Mouse (Mus musculus) 3134 (cell line): ENCODE measurements at regions not wholly inside any gene's neighbourhood (a gene's known extent, or its start where the extent isn't known, plus 50 kb on each side); places are given as distances from the start of the nearest gene placed in this dataset.

Source experiments
- DNase-seq: peaks from one replicate; pipeline ENCODE4 v3.0.0-alpha.2; 2011; ENCODE audit warnings: low spot score; ENCODE audit not compliant: insufficient read length; ENCODE audit errors: extremely low read depth

DNA sequence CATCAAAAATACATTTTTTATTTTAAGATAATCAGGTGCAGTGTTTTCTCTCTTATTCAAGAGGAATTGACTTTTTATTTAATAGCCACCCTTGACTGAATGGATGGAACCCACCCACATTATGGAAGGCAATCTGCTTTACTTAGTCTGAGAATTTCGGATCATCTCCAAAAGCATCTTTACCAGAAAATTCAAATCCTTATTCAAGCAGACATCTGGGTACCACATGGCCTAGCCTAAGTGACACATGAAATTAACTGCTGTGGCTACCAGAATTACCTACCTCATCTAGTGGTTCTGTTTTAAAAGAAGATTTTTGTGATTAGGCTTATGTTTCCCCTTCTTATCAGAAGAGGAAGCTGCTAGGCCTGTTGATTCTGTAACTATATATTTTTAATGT is 178.9 kb upstream of the Tars start:
- DNase-seq, result no peak

DNA sequence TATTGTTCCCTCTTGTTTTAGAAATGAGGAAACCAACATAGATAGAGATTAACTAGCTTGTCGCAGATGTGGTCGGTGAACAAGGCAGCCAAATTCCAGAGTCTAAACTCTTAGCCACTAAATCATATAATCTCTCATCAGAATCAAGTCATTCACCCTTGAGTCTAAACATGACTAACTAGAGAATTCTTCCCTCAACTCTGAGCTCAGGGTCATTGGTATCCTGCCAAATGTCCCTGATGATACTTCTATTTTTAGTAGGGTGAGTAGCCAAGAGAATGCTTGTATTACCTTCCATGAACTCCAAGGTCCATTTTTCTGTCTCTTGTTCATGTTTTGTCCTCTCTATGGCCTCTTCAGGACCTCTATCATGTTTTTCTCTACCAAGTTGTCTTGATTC is 174.9 kb upstream of the Tars start:
- no peak for DNase-seq

DNA sequence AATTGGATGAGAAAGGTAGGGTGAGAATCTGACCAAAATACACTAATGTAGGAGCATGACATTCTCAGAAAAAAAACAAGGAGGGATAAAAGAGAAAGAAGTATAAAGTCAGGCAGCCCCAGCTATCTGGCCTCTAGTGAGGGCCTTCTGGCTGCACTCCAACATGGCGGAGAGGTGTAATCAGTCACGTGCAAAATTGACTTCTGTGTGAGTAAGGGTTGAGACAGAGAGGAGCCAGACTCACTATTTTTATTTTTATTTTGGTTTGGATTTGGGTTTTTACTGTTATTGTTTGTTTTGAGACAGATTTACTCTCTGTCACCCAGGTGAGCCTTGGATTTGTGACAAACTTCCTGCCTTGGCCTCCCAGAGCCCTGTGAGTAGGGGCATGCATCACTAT is 174.0 kb upstream of the Tars start:
- DNase-seq, result no peak

DNA sequence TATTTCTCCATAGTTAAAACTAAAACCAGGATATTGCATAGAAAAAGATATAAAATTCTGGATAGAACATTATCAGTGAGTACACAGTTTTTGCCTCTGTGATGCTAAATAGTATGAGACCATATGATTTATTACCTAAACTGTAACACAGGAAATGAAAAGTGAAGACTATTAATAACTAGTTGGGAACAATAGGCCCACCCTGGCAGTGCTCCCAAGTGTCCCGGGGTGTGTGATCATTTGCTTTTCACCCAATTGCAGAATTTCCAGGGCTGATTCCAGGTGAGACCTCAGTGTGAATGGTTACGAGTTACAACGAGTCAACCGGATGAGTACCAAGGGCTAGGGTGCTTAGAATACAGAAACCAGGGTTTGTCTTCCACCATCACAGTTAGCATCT is 172.6 kb upstream of the Tars start:
- DNase-seq, result no peak

DNA sequence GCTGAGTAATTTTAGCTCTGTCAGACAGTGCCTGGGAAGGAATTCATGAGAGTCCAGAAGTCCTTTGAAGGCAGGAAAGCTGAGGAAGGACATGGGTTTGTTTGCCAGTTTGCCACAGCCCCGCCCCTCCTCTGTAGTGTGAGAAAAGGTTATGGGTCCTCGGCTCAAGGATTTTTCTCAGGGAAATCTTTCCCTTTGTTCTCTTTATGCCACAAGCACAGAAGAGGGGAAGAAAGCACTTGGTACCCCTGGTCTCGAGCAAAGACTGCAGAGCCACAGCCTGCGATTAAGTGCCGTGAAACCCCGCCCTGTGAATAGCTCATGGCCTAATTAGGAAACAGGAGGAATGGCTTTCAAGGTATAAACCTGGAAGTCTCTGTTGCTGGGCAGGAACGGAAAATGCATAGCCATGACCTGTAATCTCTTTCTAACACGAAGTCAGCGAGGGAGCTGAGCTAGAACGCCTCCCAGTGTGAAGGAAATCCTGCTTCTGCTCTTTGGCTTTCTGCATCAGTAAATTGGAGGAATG is 166.1 kb upstream of the Tars start:
- DNase-seq, result no peak

DNA sequence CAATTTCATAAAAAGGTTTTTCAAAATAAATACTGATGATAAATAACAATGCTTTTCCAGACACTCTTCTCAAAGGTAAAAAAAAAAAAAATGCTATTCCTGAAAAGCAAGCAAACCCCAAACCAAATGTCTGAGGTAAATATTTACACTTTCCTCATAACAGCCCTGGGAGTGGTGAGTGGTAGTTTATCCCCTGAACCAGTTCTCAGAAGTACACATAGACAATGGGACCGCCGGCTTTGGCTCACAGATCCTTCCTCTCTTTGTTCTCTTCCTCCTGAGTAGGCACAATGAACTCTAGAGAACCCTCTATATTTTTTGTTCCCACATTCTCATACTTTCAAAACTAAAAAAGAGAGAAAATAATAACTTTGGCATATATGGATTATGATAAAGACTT is 153.1 kb upstream of the Tars start:
- DNase-seq, result no peak

DNA sequence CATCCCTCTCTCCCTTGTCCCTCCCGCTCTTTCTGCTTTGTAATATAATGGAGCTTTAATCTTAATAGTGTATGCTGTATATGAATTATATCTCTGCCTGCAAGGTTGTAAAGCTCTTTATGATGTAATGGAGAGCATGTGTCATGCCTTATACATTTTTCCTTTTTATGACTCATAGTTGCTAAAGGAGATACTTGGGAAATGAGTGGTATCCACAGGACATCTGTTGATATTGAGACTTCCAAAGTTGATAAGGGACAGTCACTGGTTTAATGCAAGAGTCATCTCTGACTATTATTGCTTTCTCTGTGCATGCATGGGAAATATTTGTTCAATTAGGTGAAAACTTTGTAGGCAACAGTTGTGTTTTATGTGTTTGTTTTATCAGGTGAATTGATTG is 152.6 kb upstream of the Tars start:
- DNase-seq, result no peak

DNA sequence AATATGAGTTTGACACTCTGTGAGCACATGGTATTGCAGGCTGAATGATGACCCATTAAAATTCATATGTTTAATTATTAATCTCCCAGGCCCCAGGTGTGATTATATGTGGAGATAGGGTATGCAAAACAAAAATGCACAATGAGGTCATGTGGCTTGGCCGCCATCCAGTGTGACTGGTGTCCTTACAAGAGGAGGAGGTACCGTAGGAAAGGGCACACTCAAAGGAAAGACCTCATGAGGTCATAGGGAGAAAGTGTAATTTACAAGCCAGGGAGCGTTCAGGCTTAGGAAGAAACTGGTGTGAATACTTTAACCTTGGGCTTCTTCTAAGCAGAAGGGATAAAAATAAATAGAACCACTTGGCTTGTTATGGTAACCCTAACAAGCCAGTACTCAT is 140.0 kb upstream of the Tars start:
- no peak for DNase-seq

DNA sequence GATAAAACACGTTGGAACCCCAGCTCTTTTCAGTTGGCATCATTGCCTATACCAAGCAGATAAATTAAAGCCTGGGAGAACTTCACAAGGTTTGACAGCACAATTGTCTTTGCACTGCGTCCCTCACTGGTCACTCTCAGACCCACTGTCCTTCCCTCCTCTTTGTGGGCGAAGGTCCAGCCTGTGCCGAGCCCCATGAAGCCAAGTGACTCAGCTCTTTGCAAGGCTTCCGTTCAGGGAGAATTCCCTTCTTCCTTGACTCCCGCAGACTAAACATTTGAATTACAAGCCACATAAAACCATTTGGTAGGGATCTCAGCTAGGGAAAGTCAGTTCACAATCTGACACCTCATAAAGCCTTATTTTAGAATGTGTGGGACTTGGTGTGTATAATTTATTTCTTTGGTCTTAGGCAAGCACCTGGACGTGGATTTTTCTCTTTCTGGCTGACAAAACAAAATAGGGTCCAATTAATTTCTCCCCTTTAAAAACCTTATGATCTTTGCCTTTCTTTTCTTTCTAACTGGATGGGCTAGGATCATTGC is 136.7 kb upstream of the Tars start:
- no peak for DNase-seq

DNA sequence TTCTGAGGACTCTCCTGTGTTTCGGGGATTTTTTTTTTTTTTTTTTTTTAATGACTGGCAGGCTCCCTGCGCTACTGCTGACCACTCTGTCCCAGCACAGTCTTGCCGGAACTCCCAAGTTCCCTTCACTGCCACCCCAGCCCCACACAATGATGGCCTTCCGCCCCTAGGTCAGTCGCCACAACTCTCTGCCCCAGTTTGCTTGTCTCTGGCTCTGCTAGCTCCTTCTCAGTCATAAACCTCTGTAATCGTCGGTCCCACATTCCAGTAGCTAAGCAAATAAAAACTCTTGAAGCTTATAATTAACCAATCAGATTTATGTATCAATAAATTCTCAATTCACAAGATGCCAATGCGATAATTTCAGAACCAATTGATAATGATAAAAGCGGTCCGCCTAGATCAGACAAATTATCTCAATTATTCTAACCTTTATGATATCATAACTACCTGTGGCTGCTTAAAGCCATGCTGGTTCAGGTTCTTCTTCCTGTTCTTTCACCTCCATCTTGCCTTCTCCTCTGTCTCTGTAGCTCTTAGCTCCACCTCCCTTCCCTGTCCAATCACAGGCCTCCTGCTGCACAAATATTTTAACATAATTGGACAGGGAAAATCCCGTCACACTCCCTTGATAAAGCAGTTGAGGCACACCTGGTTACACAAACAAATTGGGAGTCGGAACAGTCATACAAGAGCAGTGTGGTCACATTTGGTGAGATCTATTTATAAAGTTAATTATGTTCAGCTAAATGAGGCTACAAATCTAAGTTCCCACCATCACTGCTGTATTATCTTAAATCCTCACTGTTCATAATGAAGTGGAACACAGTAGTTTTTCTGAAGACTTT is 135.2 kb upstream of the Tars start:
- no peak for DNase-seq

DNA sequence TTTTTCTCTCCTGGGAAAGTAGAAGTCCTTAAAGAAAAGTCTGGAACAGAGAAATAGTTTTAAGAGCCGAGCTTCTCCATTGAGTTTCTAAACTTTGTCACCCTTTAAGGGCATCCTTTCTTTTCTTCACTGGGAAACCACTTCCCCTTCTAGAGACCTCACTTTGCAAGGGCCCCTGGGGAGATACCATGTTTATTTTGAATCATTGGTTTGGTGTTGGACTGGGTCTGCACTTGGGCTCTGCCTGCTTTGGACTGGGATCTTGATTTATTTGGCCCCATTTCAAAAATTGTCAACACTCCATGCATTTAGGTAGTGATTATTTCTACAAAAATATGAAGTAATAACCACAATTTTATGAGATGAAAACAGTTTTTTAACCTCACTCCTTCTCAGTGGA is 134.2 kb upstream of the Tars start:
- no peak for DNase-seq

DNA sequence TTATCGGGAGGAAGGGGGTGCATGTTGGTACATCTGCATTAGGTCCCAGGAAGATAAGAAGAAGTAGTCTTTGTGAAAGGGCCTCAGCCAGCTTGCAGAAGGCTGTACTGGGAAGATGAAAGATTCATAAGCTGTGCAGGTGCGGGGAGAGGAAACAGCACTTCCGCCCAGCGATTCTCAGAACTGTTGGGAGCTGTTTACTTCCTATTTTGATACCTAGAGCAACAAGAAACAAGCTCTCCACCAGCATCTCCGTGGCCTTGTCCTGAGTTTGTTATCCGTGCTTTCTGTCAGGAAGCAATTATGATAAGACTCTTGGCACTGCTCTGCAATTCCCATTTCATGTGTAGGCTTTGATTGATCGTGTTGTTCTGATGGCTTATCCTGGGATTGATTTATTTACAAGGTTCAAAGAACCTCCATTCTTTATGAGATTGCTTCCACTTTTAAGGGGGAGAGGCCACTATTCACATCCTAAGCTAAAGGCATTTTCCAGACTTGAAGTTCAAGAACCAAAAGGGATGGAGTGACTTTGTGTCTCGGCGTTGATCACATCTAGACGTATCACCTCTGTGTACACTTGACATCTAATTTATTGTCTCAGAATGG is 133.6 kb upstream of the Tars start:
- DNase-seq, result no peak

DNA sequence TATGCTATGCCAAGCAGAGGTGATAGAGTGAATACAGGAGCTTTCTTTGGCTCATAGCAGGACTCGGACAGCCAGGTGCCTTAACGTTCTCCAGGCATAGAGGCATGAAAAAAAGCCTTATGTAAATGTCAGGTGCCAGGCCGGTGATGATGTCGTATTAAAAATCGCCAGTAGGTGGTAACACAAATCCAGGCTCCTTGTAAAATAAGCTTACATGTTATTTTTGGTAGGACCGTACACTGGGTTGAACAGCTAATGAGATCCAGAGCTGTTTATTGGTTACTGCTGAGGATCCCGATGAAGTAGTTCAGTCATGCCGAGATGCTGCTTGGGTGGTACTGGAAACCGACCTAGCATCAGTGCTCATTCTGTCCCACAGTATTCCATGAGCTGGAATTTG is 133.1 kb upstream of the Tars start:
- DNase-seq, result no peak

DNA sequence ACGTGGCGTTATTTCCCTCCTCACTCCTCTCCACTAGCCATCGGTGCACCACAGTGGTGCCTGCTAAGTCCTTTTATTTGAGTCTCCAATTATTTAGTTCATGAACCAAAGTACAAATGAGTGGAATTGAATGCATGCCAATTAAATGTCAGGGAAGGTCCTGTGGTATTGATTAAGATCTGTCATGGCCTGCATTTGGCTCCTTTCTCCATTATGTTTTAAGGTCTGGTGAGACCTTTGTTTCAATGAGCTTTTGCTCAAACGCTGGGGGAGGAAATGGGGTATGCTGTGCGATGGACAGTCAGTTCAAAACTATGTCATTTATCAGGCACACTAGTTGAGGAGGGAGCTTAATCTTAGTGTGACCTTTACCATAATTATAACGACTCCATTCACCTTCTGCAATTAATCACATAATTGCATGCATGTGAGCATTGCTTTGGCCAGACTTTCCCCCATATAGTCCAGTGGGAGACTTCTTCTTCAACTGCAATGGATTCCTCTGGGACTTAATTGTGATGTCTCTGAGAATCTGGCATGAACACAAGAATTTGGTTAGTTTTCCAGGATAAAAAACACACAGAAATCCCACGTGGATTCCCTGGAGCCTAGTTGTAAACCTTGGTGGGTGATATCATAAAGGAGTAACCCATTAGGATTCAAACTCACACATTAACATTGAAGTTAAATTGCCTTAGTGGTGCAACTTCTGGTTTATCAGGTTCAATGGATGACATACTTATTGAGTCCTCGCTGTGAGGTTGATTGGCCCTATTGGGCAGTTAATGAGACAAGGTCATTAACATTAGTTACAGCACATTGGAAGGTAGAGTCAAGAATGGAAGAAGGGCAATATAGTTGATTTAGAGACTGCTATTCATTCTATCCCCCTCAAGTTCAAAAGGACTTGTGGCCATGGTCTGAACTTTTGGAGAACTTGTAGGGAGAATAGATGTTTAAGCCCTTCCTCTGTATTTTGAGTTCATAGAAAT is 130.7 kb upstream of the Tars start:
- DNase-seq, result no peak

DNA sequence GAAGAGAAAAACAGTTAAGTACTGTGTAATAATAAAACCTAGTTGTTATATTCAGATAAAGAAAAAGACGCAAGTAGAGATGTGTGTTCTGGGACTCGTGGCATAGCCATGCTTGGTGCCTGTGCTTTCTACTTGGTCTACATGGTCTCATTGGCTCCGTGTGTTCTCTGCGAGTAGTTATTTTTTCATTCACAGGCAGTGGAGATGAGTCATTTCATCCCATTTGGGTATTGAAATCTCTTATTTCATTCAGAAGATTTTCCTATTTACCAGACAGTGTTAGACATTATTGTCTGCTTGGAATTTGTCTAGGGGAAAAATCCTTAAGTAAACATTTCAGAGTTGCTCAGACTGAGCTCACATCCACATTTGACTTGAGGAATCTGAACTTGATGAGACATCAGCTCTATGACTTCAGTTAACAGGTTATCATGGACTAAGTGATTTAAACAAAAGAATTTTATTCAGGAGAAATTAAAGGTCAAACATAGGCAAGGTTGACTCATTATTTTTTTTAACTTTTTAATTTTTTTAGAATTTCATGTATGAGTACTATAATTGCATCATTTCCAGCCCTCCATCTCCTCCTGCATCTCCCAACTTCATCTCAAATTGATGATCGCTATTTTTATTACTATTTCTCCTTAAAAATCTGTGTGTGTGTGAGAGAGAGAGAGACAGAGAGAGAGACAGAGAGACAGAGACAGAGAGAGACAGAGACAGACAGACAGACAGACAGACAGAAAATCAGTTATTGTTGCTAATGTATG is 125.1 kb upstream of the Tars start:
- DNase-seq, result no peak

DNA sequence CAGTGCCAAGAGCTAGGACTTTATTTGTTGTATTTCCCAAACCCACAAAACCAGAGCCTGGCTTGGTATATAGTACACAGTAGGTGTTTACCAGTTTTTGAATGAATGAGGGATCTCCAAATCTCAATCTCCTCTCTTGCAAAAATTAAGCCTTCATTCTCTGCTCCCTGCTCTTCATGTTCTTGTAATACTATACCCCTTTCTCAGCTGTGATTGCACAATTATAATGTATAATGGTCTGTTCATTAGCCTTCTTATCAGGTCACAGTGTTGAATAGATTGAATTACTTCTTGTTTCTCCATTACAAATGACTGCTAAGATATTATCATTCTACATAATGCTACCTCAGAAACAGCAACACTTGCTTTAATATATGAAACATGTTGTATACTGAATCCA is 119.1 kb upstream of the Tars start:
- no peak for DNase-seq

DNA sequence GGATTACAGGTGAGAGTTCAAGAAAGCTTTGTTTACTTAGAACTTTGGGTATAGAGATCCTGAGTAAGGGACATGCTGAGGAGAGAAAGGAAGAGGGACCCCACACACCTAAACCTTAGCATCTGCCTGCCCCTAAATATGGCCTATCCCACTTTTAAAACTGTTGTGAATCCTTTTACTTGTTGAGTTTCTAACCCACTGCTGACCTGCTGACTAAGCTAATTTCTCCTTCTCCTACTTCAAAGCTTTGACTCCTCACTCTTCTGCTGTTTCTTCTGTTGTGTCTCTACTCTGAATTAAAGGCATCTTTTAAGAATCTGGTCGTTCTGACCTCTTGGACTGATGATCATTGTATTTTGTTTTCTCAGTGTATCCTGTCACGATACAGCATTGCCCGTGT is 118.4 kb upstream of the Tars start:
- no peak for DNase-seq

DNA sequence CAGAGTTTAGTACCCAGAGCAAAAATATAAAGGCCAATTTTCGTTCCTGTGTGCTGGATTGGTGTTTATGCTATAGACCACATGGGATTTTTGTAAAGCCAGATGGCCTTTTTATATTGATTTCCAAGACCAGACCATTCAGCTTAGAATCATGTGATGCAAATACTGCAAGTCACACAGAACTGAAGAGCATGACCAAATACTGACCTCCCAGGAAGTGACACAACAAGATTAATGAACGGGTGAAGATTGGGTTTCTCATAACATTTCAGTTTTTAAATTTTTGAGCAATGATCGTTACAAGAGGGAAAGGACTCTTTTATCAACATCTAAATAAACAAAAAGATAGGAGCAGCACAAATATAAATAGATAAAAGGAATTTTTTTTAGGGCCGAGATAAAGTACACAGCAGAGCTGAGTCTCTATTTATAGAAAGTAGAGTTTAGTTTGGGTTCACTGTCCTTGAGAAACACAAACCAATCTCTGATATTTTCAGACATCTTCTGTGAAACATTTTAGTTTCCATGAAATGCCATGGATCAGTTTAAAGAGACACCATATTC is 105.7 kb upstream of the Tars start:
- DNase-seq, result no peak

DNA sequence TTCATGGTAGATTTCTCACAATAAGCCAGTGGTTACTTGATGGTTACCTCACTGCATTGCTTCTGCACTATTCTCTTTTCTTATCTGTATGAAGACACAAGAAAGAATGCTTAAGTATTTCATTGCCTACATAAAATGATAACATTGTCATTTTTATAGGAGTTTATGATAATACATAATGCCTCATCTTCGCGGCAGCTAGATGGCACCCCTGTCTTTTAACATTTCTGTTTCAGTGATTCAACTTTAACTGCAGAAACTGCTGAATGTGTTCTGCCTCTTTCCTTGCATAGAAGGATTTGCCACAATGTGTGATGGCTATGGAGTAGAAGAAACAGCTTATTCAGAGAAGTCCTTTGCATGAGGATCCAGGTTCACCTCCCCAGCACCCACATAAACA is 97.0 kb upstream of the Tars start:
- no peak for DNase-seq

DNA sequence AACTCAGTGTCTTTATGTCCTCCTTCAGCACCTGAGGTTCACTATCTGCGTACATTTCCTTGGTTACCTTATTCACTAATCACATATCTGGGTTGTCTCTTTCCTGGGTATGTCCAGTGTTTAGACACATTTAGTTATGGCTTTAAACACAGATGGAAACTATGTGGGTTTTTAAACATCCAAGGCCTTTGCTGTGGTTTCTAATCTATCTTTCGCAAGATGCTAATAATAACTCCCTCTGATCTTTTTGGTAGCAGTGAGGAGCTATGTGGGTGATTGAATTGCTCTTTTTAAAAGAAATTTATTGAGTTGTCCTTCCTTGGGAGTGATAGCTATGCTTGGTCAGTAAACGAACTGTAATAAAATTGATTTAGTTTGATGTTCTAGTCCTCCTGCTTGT is 89.7 kb upstream of the Tars start:
- no peak for DNase-seq
